Mouse (Mus musculus) duodenum, adult 2 months (tissue): Measurements from ENCODE around the gene Gatad2a. TPM values are rescaled to one million over a fixed set of nuclear protein-coding genes. Genes with fewer than 3 reads are reported as not detected.

Source experiments
- polyA plus RNA-seq: library from polyadenylated mRNA; depleted of rRNA; stranded (reverse); fragments of >200 nt; gene quantifications from 2 replicates; pipeline ENCODE4 v1.2.3, GENCODE M21; 2012; ENCODE audit warnings: low replicate concordance; rRNA removed

The Gatad2a gene
- 63.2 and 68.6 TPM in 2 replicates for polyA plus RNA-seq

GRCm38 (mm10) chr8:69995776-69996588 is at the start of gene Gatad2a:
Gene Gatad2a, minus strand, starts transcription at chr8:69996384.

GRCm38 (mm10) chr8:70042583-70043455 is 46.6 kb upstream of the Gatad2a start, which contains the start of the genes Mau2 and Sugp1:
Gene Mau2, minus strand, starts transcription at chr8:70042734.
Gene Sugp1, plus strand, starts transcription at chr8:70042813.

GRCm38 (mm10) chr8:69902163-69903062 is 93.8 kb downstream of the Gatad2a start, which contains the start of the genes Tssk6, Ndufa13 and Yjefn3:
Gene Tssk6, plus strand, starts transcription at chr8:69902184.
Gene Ndufa13, minus strand, starts transcription at chr8:69902558.
Gene Yjefn3, minus strand, starts transcription at chr8:69902712.

GRCm38 (mm10) chr8:69887289-69888243 is 108.6 kb downstream of the Gatad2a start, which contains the start of gene Cilp2:
Gene Cilp2, minus strand, starts transcription at chr8:69887687.

Other genes starting within 250 kb of the Gatad2a start
- 0.54 and 0.87 TPM in 2 replicates for gene Zfp963, start 246.4 kb downstream of the Gatad2a start, polyA plus RNA-seq
- gene Gm20422, start 221.5 kb downstream of the Gatad2a start, polyA plus RNA-seq: 0.65 TPM in 1 of 2 replicates, not detected in the other
- gene Atp13a1, start 205.2 kb downstream of the Gatad2a start, polyA plus RNA-seq: 95.3 and 108 TPM in 2 replicates
- gene Zfp866, start 205.2 kb downstream of the Gatad2a start, polyA plus RNA-seq: 1.9 and 2.0 TPM in 2 replicates
- gene Gmip, start 187.7 kb downstream of the Gatad2a start, polyA plus RNA-seq: 61.4 and 67.2 TPM in 2 replicates
- 2.3 and 2.5 TPM in 2 replicates for gene Lpar2, start 174.0 kb downstream of the Gatad2a start, polyA plus RNA-seq
- 8.2 and 13.8 TPM in 2 replicates for gene Pbx4, start 163.9 kb downstream of the Gatad2a start, polyA plus RNA-seq
- 0.12 and 0.19 TPM in 2 replicates for gene Cilp2, start 108.7 kb downstream of the Gatad2a start, polyA plus RNA-seq
- gene Tssk6, start 94.2 kb downstream of the Gatad2a start, polyA plus RNA-seq: 0.84 and 2.0 TPM in 2 replicates
- gene Ndufa13, start 93.8 kb downstream of the Gatad2a start, polyA plus RNA-seq: 102 and 147 TPM in 2 replicates
- 1.9 and 2.1 TPM in 2 replicates for gene Yjefn3, start 93.7 kb downstream of the Gatad2a start, polyA plus RNA-seq
- 60.8 and 62.1 TPM in 2 replicates for gene Mau2, start 46.4 kb upstream of the Gatad2a start, polyA plus RNA-seq
- 6.1 and 7.7 TPM in 2 replicates for gene Sugp1, start 46.4 kb upstream of the Gatad2a start, polyA plus RNA-seq
- 766 and 1,530 TPM in 2 replicates for gene Tm6sf2, start 76.5 kb upstream of the Gatad2a start, polyA plus RNA-seq
- gene Hapln4, start 87.1 kb upstream of the Gatad2a start, polyA plus RNA-seq: 1.7 and 3.7 TPM in 2 replicates
- gene Ncan, start 124.5 kb upstream of the Gatad2a start, polyA plus RNA-seq: 0.07 and 0.09 TPM in 2 replicates
- 8.5 and 9.3 TPM in 2 replicates for gene Nr2c2ap, start 134.9 kb upstream of the Gatad2a start, polyA plus RNA-seq
- 32.6 and 33.8 TPM in 2 replicates for gene Rfxank, start 142.8 kb upstream of the Gatad2a start, polyA plus RNA-seq
- gene Borcs8, start 143.1 kb upstream of the Gatad2a start, polyA plus RNA-seq: 47.0 and 48.5 TPM in 2 replicates
- gene Mef2b, start 143.3 kb upstream of the Gatad2a start, polyA plus RNA-seq: 1.1 and 2.9 TPM in 2 replicates
- 107 and 159 TPM in 2 replicates for gene Tmem161a, start 176.0 kb upstream of the Gatad2a start, polyA plus RNA-seq
- gene Slc25a42, start 215.9 kb upstream of the Gatad2a start, polyA plus RNA-seq: 27.1 and 34.5 TPM in 2 replicates
- gene Sugp2, start 237.8 kb upstream of the Gatad2a start, polyA plus RNA-seq: 15.5 and 19.1 TPM in 2 replicates
- gene Armc6, start 238.1 kb upstream of the Gatad2a start, polyA plus RNA-seq: 15.2 and 16.2 TPM in 2 replicates